Mouse (Mus musculus) megakaryocyte, embryonic 14.5 days (primary cell): ENCODE data around the gene Fxn. TPM values are rescaled to one million over a fixed set of nuclear protein-coding genes. Genes with fewer than 3 reads are reported as not detected.

Source experiments
- H3K27me3 ChIP-seq: replicated peaks from 2 replicates; pipeline ENCODE3; 2012; ENCODE audit warnings: inconsistent platforms
- H3K36me3 ChIP-seq: replicated peaks from 2 replicates; pipeline ENCODE3; 2012; ENCODE audit warnings: low read length, inconsistent platforms, mixed read lengths
- H3K4me1 ChIP-seq: 2 replicates; pipeline ENCODE4 v1.6.1; 2012; ENCODE audit warnings: inconsistent platforms
- H3K4me3 ChIP-seq: replicated peaks from 2 replicates; pipeline ENCODE3; 2012; ENCODE audit warnings: moderate library complexity, mild to moderate bottlenecking, inconsistent platforms
- H3K9me3 ChIP-seq: 2 replicates; pipeline ENCODE4 v1.6.1; 2012; ENCODE audit warnings: inconsistent platforms
- FLI1 ChIP-seq: IDR thresholded peaks from 2 replicates; pipeline ENCODE4 v1.6.1; 2012; ENCODE audit warnings: low read length, inconsistent platforms, mixed read lengths
- GATA1 ChIP-seq: IDR thresholded peaks from 3 replicates; pipeline ENCODE4 v1.6.1; 2012; ENCODE audit warnings: mixed read lengths, low read length, inconsistent platforms, borderline replicate concordance
- polyA plus RNA-seq: library from polyadenylated mRNA; stranded (reverse); fragments of >175 nt; gene quantifications from 2 replicates; pipeline ENCODE4 v1.2.3, GENCODE M21; 2012; ENCODE audit warnings: low replicate concordance; ENCODE audit not compliant: insufficient read depth

Gene Fxn
- polyA plus RNA-seq, 1 experiment, result 35.9 TPM

DNA sequence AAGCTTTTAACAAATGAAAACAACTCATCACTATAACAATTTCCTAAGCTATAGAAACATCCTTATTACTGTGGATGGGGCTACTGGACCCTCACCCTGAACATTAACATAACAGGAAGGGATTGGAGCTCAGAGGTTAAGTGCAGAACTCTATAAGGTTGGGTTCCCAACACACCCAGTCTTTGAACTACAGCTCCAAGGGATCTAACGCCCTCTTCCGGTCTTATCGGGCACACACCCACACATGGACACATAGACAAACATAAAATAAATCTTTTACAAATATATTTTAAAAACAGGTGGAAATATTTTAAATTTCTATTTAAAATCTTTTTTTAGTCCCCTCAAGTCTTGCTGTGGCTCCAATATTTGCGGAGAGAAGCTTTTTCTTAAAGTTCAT lies 59.0 kb downstream of the Fxn start:
- peaks cover 14% of the 10 kb centered on the region for H3K4me1 ChIP-seq
- H3K36me3 ChIP-seq, result no peaks in the 10 kb centered on the region
- TF ChIP-seq GATA1 (no peak), FLI1 (no peak)
- H3K4me3 ChIP-seq, result no peak overlapping the region
- no peaks in the 10 kb centered on the region for H3K9me3 ChIP-seq
- peaks cover 20% of the 10 kb centered on the region for H3K27me3 ChIP-seq

DNA sequence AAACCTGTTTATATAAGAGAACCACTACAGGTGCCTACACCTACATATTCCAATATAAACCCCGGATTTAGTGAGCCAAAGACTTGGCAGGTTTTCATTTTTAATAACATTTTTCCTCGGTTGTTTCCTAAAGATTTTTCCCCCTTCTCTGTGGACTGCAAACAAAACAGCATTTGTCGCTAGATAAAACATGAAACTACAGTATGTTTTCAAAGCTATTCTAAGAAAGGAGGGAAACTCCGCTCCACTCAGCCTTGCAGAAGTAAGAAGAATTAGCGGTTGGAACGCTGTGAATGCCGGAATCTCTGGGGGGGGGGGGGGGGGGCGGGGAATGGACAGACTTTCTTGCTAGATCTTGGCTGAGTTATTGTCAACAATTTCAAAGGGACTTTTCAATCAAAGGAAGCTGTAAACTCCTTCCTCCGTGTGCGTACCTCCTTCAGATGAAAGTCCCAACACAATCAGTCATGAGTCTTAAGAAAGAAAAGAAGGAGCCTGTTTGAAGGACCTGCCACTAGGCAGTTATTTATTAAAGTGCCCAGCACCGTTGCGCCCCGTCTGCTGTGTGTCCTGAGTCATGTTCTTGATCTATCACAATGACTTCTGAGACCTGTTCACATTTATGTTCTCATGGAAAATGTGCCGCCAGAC lies 59.5 kb downstream of the Fxn start:
- H3K9me3 ChIP-seq, result no peaks in the 10 kb centered on the region
- TF ChIP-seq GATA1, result no peak

DNA sequence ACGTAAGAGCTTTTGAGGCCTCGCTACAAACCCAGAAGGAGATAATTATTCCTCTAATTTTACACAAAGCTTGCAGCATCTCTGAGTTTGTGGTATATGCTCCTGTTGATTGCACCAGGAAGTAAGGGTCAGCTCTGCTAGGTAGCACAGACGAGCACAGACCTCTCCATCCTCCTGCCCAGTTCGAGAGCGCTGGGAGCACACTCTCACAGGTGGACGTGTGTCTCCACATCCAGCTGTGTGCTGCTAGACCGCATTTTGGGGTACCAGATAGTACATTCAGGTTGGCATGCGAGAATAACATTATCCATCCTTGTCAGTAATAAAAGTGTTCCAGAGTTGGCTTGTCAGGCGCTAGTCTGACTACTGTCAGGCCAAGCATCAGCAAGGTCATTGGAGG lies 61.4 kb downstream of the Fxn start:
- H3K9me3 ChIP-seq, result no peaks in the 10 kb centered on the region
- no peak overlapping the region for H3K4me3 ChIP-seq
- H3K36me3 ChIP-seq, result no peaks in the 10 kb centered on the region
- peaks cover 9% of the 10 kb centered on the region for H3K27me3 ChIP-seq
- TF ChIP-seq GATA1 (no peak), FLI1 (no peak)
- no peaks in the 10 kb centered on the region for H3K4me1 ChIP-seq

More for the DNA sequence above, 59.5 kb downstream of the Fxn start:
- H3K27me3 ChIP-seq, result peaks cover 20% of the 10 kb centered on the region
- no peaks in the 10 kb centered on the region for H3K36me3 ChIP-seq
- H3K4me1 ChIP-seq, result peaks cover 14% of the 10 kb centered on the region
- no peak overlapping the region for H3K4me3 ChIP-seq

DNA sequence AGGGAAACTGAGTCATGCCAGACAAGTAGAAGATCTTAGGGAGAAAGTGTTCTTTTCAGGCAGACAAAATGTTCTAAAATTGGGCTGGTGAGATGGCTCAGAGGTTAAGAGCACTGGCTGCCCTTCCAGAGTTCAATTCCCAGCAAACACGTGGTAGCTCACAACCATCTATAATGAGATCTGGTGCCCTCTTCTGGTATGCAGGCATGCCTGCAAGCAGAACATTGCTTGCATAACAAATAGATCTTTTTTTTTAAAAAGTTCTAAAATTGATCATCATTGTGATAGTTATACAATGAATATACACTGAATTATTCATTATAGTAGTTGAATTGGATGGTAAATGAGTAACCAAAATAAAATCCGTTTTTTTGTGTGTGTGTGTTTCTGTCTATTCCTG lies 62.1 kb downstream of the Fxn start:
- H3K9me3 ChIP-seq, result no peaks in the 10 kb centered on the region
- no peak overlapping the region for H3K4me3 ChIP-seq
- H3K36me3 ChIP-seq, result no peaks in the 10 kb centered on the region
- no peaks in the 10 kb centered on the region for H3K4me1 ChIP-seq
- TF ChIP-seq FLI1 (no peak), GATA1 (no peak)
- H3K27me3 ChIP-seq, result peaks cover 2% of the 10 kb centered on the region

DNA sequence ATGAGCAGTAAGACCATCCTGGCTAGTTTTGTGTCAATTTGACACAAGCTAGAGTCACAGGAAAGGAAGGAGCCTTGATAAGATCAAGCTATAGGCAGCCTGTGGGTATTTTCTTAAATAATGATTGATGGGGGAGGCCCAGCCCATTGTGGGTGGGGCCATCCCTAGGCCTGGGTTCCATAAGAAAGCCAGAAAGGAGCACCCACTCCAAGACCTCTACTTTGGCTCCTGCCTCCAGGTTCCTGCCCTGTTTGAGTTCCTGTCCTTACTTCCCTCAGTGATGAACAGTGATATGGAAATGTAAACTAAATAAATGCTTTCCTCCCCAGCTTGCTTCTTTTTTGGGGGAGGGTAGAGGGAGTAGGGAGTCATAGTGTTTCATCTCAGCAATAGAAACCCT lies 62.6 kb downstream of the Fxn start:
- Histone ChIP-seq H3K4me3 (no peak overlapping the region), H3K36me3 (no peaks in the 10 kb centered on the region), H3K27me3 (peaks cover 1% of the 10 kb centered on the region), H3K4me1 (no peaks in the 10 kb centered on the region), H3K9me3 (no peaks in the 10 kb centered on the region)
- TF ChIP-seq FLI1, result no peak
- TF ChIP-seq GATA1, result no peak

DNA sequence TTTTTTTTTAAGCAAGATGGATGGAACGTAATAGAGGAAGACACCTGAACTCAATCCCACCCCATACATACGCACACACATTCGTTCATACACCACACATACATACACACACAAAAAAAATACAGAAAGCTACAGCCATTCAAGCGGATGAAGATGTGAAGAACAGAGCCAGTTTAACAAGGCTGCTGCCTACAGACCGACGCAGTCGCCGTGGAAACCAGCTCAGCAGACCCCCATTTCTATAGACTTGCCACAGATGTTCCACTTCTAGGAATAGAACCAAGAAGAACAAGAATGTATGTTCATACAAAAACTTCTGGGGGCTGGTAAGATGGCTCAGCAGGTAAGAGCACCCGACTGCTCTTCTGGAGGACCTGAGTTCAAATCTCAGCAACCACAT lies 63.6 kb downstream of the Fxn start:
- Histone ChIP-seq H3K27me3 (peaks cover 2% of the 10 kb centered on the region), H3K9me3 (no peaks in the 10 kb centered on the region), H3K4me1 (no peaks in the 10 kb centered on the region), H3K4me3 (no peak overlapping the region), H3K36me3 (no peaks in the 10 kb centered on the region)
- TF ChIP-seq FLI1 (no peak), GATA1 (no peak)

DNA sequence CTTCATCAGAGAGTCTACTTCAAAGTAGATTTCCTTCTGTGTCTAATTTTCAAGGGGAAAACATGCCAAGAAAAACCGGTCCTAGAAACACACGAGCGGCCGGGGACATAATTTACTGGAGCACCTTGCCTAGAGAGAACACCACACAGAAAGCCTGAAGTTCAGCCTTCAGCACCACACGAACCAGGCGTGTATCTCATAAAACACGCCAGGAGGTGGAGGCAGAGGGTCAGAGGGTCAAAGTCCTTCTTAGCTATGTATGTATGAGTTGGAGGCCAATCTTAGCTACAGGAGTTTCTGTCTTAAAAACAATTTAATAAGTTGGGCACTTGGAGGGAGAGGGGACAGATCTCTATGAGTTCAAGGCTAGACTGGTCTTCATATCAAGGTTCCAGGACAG lies 65.5 kb downstream of the Fxn start:
- no peaks in the 10 kb centered on the region for H3K4me1 ChIP-seq
- H3K27me3 ChIP-seq, result peaks cover 2% of the 10 kb centered on the region
- TF ChIP-seq FLI1 (no peak), GATA1 (no peak)
- H3K9me3 ChIP-seq, result no peaks in the 10 kb centered on the region
- H3K4me3 ChIP-seq, result no peak overlapping the region
- H3K36me3 ChIP-seq, result no peaks in the 10 kb centered on the region

DNA sequence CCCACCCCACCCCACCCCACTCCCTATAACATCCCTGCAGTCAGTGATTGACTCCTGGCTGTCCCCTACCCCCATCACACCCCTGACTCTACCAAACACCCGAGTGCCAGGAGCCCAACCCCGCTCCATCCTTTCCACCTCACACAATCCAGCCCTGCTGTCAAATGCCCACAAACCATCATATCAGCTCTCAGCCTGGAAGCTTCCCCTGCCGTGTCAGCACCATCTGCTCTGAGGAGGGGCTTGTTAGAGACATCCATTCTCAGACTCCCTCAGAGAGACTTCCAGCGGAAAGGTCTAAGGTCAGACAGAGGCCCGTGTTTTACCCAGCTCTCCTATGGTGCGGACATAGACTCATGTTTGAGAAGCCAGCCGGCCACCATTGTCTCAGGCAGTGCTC lies 67.1 kb downstream of the Fxn start:
- Histone ChIP-seq H3K4me1 (no peaks in the 10 kb centered on the region), H3K27me3 (peaks cover 2% of the 10 kb centered on the region), H3K36me3 (no peaks in the 10 kb centered on the region), H3K9me3 (no peaks in the 10 kb centered on the region), H3K4me3 (no peak overlapping the region)
- TF ChIP-seq GATA1 (no peak), FLI1 (no peak)

DNA sequence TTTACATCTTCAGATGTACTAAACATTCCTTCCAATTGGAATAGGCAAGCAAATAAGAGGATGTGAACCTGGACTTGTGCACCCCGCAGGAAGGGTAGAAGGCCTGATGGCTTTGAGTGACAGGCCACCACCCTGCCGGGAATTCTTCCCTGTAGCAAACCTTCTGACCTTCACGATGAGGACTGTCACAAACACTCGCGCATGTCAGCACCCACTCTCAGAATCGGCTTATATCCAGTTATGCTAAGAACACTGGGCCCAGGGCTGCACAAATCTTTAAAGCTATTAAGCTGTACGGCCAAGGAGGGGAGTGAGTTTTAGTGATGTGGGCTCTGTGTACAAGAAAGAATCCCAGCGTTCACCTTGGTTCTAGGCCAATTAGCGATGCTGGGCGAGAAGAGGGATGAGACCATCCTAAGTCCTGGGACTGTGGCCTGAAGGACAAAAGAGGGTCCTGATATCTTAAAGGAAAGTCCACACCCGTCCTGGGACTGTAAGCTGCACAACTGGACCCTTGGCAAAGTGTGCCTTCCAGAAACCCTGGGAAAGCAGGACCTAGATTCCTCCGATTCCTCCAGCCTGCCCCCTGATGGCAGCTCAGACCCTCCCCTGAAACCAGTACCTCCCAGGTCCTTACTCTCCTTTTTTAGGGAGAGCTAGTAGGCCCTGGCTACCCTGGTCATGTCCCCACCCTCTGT lies 67.7 kb downstream of the Fxn start:
- H3K4me1 ChIP-seq, result no peaks in the 10 kb centered on the region
- TF ChIP-seq GATA1 (no peak), FLI1 (no peak)
- H3K4me3 ChIP-seq, result no peak overlapping the region
- H3K9me3 ChIP-seq, result peaks cover 5% of the 10 kb centered on the region
- H3K36me3 ChIP-seq, result no peaks in the 10 kb centered on the region
- peaks cover 2% of the 10 kb centered on the region for H3K27me3 ChIP-seq

Other genes starting within 250 kb of the Fxn start
- not detected in 2 replicates for gene Fam189a2, start 249.6 kb downstream of the Fxn start, polyA plus RNA-seq
- 1.2 and 8.9 TPM in 2 replicates for gene Tjp2, start 55.6 kb downstream of the Fxn start, polyA plus RNA-seq
- 16.1 and 22.2 TPM in 2 replicates for gene Fam122a, start 196.8 kb upstream of the Fxn start, polyA plus RNA-seq